Mouse (Mus musculus): Measurements from ENCODE around the gene Rapgef4. TPM values are rescaled to one million over a fixed set of nuclear protein-coding genes. Genes with fewer than 3 reads are reported as not detected.
A peak's percentile ranks its signal among the peaks of the same experiment; 100 is the strongest.

The Rapgef4 gene
- polyA plus RNA-seq, 1 experiment from 2014 or later, result 5.6 TPM

DNA sequence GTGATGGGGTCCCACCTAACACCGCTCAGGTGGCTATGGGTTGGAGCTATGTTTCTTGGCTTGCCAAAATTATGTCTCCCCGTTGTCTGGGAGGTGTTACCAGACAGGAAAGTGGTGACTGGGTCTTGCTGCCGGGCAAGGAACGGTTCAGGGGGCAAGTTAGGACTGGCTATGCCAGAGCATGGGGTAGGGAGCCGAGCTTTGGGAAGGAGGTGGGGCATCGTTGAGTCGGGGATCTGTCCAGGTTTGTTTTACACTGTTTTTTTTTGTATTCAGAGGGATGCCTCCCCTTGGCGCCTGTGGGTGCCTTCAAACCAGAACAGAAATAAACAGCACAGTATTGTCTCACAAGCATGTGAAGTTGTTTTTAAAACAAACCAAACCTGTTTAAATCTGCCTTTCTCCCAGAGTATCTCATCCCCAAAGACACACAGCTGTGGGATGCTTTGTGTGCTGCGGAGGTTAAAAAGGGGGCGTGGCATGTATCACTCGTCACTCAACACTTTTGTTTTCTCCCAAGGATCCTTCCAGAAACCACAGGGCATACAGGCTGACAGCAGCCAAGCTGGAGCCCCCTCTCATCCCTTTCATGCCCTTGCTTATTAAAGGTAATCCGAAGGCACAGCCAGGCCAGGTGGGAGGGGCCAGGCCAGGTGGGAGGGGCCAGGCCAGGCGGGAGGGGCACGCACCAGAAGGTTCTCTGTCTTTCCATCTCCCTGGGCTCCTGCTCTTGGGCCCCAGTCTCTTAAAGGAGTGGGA is 260.9 kb downstream of the Rapgef4 start:
- no peak overlapping the region for H3K27ac ChIP-seq

DNA sequence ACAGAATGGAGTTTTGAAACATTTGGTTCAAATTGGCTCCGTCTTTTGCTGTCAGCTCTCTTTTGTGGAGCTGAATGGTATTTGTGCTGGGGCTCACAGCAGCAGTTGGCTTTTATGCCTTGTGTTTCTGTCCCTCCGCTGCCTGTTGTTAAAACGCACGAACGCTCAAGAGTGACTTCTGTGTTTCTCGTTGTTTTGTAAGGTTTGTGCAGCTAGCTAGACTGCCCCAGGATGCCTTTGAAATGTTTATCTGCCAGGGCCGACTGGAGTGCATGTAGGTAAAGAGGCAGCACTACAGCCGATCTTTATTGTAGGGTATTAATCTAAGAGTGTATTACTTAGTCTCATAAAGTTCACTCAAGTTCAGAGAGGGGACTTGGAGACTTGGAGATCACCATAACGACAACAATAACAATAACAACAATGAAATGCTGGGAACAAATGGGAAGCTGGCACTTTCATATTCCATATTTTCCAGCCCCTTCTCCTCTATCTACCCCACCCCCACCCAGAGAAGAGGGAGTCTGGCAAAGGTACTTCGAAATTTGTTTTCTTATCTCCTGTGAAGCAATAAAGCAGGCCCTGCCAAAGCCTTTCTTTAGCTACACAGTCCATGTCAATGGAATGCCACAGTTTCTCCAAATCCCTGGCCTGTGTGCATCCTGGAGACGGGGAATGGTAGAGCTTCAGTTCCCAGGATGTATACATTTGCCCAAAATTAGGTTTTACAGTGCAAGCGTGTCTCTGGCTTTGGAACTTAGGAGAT is 262.1 kb downstream of the Rapgef4 start:
- Histone ChIP-seq H3K4me3 (no peak overlapping the region), H3K4me1 (peaks cover 17% of the 10 kb centered on the region), H3K9ac (no peak overlapping the region), H3K4me2 (replicated peaks) (no peak overlapping the region), H3K27me3 (no peaks in the 10 kb centered on the region), H3K27ac (no peak overlapping the region), H3K9me3 (replicated peaks) (no peaks in the 10 kb centered on the region), H3K36me3 (no peaks in the 10 kb centered on the region)
- WGBS, result 37% methylated on average over 12 of the region's 12 CpGs
- no peak for ATAC-seq (ENCODE audit: low FRiP score)

More for the DNA sequence above, 260.9 kb downstream of the Rapgef4 start:
- 49% methylated on average over 14 of the region's 14 CpGs for WGBS
- no peaks in the 10 kb centered on the region for H3K9me3 ChIP-seq (replicated peaks)
- H3K4me1 ChIP-seq, result peaks cover 17% of the 10 kb centered on the region
- no peaks in the 10 kb centered on the region for H3K36me3 ChIP-seq
- no peak for ATAC-seq (ENCODE audit: low FRiP score)
- H3K27me3 ChIP-seq, result no peaks in the 10 kb centered on the region
- no peak overlapping the region for H3K9ac ChIP-seq
- H3K4me2 ChIP-seq (replicated peaks), result peak overlapping the region; percentile 29
- H3K4me3 ChIP-seq, result no peak overlapping the region

DNA sequence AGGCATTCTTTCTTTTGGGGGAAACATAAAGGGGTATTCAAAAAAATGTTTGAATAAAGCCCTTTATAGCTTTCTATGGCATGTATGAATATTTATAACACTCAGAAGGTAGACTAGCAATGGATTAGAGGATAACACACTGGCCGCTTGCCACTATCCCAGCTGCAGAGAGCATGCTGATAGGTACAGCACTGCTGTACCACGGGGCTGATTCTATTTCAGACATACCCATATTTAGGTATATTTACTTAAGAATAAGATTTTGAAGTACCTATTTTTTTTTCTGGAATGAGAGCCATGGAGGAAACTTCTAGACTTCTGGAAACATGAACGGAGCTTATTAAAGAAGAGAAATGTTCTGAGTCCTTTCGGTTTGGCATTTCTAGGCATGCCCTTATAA is 264.6 kb downstream of the Rapgef4 start:
- no peaks in the 10 kb centered on the region for H3K36me3 ChIP-seq
- no peak overlapping the region for H3K27ac ChIP-seq
- no peak for ATAC-seq (ENCODE audit: low FRiP score)
- H3K4me2 ChIP-seq (replicated peaks), result no peak overlapping the region
- H3K9ac ChIP-seq, result no peak overlapping the region
- no peaks in the 10 kb centered on the region for H3K27me3 ChIP-seq
- WGBS, result 84% methylated on average over 4 of the region's 4 CpGs
- no peak overlapping the region for H3K4me3 ChIP-seq
- H3K9me3 ChIP-seq (replicated peaks), result no peaks in the 10 kb centered on the region
- peaks cover 10% of the 10 kb centered on the region for H3K4me1 ChIP-seq

DNA sequence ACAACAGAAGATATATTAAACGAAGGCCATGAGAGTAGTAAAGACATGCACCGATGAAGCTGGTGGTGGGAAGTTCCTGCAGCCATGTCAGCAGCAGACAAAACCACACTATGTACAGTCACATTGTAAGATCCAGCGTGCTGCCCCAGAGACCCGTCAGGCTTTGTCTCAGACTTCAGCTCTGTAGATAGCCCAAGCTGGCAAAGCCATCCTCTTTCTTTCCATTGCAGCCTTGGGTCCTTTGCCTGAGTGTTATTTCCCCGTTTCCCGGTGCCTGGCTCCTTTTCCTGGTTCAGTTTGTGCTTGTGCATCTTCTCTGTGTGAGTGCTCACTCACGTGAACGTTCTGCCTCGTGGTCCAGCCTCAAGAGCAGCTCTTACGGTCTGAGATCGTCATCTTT is 265.3 kb downstream of the Rapgef4 start:
- Histone ChIP-seq H3K9me3 (replicated peaks) (no peaks in the 10 kb centered on the region), H3K9ac (no peak overlapping the region), H3K4me1 (peaks cover 10% of the 10 kb centered on the region), H3K4me3 (no peak overlapping the region), H3K27ac (no peak overlapping the region), H3K4me2 (replicated peaks) (no peak overlapping the region), H3K36me3 (no peaks in the 10 kb centered on the region), H3K27me3 (no peaks in the 10 kb centered on the region)
- WGBS, result 91% methylated on average over 11 of the region's 11 CpGs
- ATAC-seq (ENCODE audit: low FRiP score), result no peak

DNA sequence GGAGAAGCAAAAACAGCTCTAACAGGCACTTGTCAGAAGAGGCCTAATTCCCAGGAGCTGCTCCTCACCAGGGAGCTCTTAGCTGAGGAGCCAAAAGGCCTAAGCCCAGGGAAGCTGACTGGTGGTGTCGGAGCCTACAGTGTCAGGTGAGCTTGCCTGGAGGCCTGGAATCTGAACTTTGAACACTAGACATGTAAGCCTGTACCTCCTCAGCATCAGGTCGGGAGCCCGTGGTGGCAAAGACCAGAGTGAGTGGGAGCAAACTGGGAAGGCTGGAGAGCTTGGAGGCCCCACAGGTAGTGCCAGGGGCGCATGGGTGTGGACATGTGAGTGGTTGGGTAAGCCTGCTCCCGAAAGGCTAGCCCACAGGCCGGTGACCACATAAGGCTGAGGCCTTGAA is 266.8 kb downstream of the Rapgef4 start:
- whole genome bisulfite sequencing, result 90% methylated on average over 6 of the region's 6 CpGs
- H3K9me3 ChIP-seq (replicated peaks), result no peaks in the 10 kb centered on the region
- H3K9ac ChIP-seq, result no peak overlapping the region
- no peaks in the 10 kb centered on the region for H3K27me3 ChIP-seq
- no peak overlapping the region for H3K4me2 ChIP-seq (replicated peaks)
- H3K27ac ChIP-seq, result no peak overlapping the region
- no peak for ATAC-seq (ENCODE audit: low FRiP score)
- no peaks in the 10 kb centered on the region for H3K36me3 ChIP-seq
- H3K4me3 ChIP-seq, result no peak overlapping the region
- H3K4me1 ChIP-seq, result peaks cover 7% of the 10 kb centered on the region

- H3K9me3 ChIP-seq (replicated peaks), result no peaks in the 10 kb centered on the region
- 52% methylated on average over 18 of the region's 18 CpGs for WGBS
- no peak overlapping the region for H3K4me2 ChIP-seq (replicated peaks)
- H3K4me3 ChIP-seq, result no peak overlapping the region
- peaks cover 14% of the 10 kb centered on the region for H3K4me1 ChIP-seq
- no peak for ATAC-seq (ENCODE audit: low FRiP score)
- H3K27me3 ChIP-seq, result no peaks in the 10 kb centered on the region
- no peaks in the 10 kb centered on the region for H3K36me3 ChIP-seq
- H3K27ac ChIP-seq, result no peak overlapping the region
- H3K9ac ChIP-seq, result no peak overlapping the region
Measured at GRCm38 (mm10) chr2:72252510-72253505, 271.8 kb downstream of the Rapgef4 start.

GRCm38 (mm10) chr2:72253882-72254281 is 272.8 kb downstream of the Rapgef4 start:
- 77% methylated on average over 4 of the region's 4 CpGs for WGBS
- Histone ChIP-seq H3K36me3 (no peaks in the 10 kb centered on the region), H3K27ac (no peak overlapping the region), H3K27me3 (no peaks in the 10 kb centered on the region), H3K4me1 (peaks cover 14% of the 10 kb centered on the region), H3K4me2 (replicated peaks) (no peak overlapping the region), H3K4me3 (no peak overlapping the region), H3K9me3 (replicated peaks) (no peaks in the 10 kb centered on the region), H3K9ac (no peak overlapping the region)
- no peak for ATAC-seq (ENCODE audit: low FRiP score)

GRCm38 (mm10) chr2:72254813-72255582 is 274.0 kb downstream of the Rapgef4 start:
- H3K27me3 ChIP-seq, result no peaks in the 10 kb centered on the region
- 32% methylated on average over 14 of the region's 14 CpGs for WGBS
- H3K4me2 ChIP-seq (replicated peaks), result peak overlapping the region; percentile 23
- no peak overlapping the region for H3K9ac ChIP-seq
- no peaks in the 10 kb centered on the region for H3K36me3 ChIP-seq
- no peak for ATAC-seq (ENCODE audit: low FRiP score)
- peaks cover 14% of the 10 kb centered on the region for H3K4me1 ChIP-seq
- no peak overlapping the region for H3K27ac ChIP-seq
- no peaks in the 10 kb centered on the region for H3K9me3 ChIP-seq (replicated peaks)
- no peak overlapping the region for H3K4me3 ChIP-seq

GRCm38 (mm10) chr2:72260704-72261103 is 279.7 kb downstream of the Rapgef4 start:
- peaks cover 5% of the 10 kb centered on the region; the same call in 1 of the 2 replicates for H3K4me1 ChIP-seq
- no peak for ATAC-seq (ENCODE audit: low FRiP score)
- H3K27ac ChIP-seq, result no peak overlapping the region
- no peaks in the 10 kb centered on the region for H3K9me3 ChIP-seq (replicated peaks)
- 0 out of 2 replicates have a peak, but pooled peaks cover 3% of the 10 kb centered on the region for H3K27me3 ChIP-seq
- no peak overlapping the region for H3K9ac ChIP-seq
- no peaks in the 10 kb centered on the region for H3K36me3 ChIP-seq
- H3K4me3 ChIP-seq, result no peak overlapping the region
- WGBS, result 93% methylated on average over 1 of the region's 1 CpGs
- no peak overlapping the region for H3K4me2 ChIP-seq (replicated peaks)

- Histone ChIP-seq H3K4me3 (no peak overlapping the region), H3K9ac (no peak overlapping the region), H3K36me3 (no peaks in the 10 kb centered on the region), H3K9me3 (replicated peaks) (no peaks in the 10 kb centered on the region), H3K4me1 (no peaks in the 10 kb centered on the region), H3K4me2 (replicated peaks) (no peak overlapping the region), H3K27ac (no peak overlapping the region), H3K27me3 (0 out of 2 replicates have a peak, but pooled peaks cover 3% of the 10 kb centered on the region)
- ATAC-seq (ENCODE audit: low FRiP score), result no peak
- WGBS, result 89% methylated on average over 6 of the region's 6 CpGs
Measured at GRCm38 (mm10) chr2:72262814-72263480, 281.9 kb downstream of the Rapgef4 start.

GRCm38 (mm10) chr2:72267390-72267789 is 286.4 kb downstream of the Rapgef4 start:
- Histone ChIP-seq H3K4me2 (replicated peaks) (no peak overlapping the region), H3K36me3 (no peaks in the 10 kb centered on the region), H3K4me3 (no peak overlapping the region), H3K27ac (no peak overlapping the region), H3K4me1 (no peaks in the 10 kb centered on the region), H3K9ac (no peak overlapping the region), H3K27me3 (no peaks in the 10 kb centered on the region), H3K9me3 (replicated peaks) (no peaks in the 10 kb centered on the region)
- ATAC-seq (ENCODE audit: low FRiP score), result no peak
- 89% methylated on average over 6 of the region's 6 CpGs for WGBS

All from hindbrain, embryonic 12.5 days (tissue).